Mouse (Mus musculus) liver, postnatal 0 days (tissue): Measurements from ENCODE around the gene Wdhd1.

Source experiments
- CTCF ChIP-seq: sonication (generic); IDR thresholded peaks from 2 replicates; pipeline ENCODE4 v1.5.1; 2016; ENCODE audit warnings: antibody characterized with exemption, low read depth
- EP300 ChIP-seq: IDR thresholded peaks from 2 replicates; pipeline ENCODE4 v1.6.1; 2016; ENCODE audit warnings: antibody characterized with exemption, low read depth, mild to moderate bottlenecking

DNA sequence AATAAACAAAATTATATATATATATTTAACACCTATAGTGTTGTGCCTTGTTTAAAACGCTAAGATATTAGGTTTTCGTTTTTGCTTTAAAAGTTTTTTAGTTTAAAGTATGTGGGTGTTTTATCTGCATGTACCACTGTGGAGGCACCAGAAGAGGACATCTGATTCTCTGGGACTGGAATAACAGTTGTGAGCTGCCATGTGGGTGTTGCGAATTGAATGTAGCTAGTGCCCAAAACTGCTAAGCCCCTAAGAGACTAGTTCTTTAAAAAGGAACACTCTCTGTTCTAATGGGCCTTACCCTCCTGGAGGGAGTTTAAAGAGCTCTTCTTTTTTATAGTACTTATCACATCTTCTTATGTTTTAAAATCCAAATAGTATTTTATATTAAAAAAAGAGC is 11.8 kb downstream of the Wdhd1 start:
- TF ChIP-seq CTCF (no peak), EP300 (no peak)
